ENCODE assay signal across 18 mouse cellular contexts in genomic region chr2:4831493-4831892, GRCm38 (mm10). TPM values are rescaled to one million over a fixed set of nuclear protein-coding genes. Genes with fewer than 3 reads are reported as not detected.
A peak's percentile ranks its signal among the peaks of the same experiment; 100 is the strongest.
DNase-seq lines count a peak whose midpoint lies in the region; ATAC-seq and TF ChIP-seq lines count a peak whose summit lies in the region.
"Had no signal": no experiment of that assay in that cellular context is flagged by ENCODE, and none has a peak within 500 bp of the region (broad histone marks: within the 10 kb centered on the region; RNA-seq: fewer than 3 reads in every experiment).

No protein-coding gene starts in this region.

- WGBS in liver, embryonic 15.5 days (ENCODE audit: insufficient replicate concordance), result 17% methylated on average over 4 of the region's 4 CpGs
- WGBS in forebrain, embryonic 13.5 days, result 84% methylated on average over 4 of the region's 4 CpGs
- whole genome bisulfite sequencing in kidney, embryonic 16.5 days, result 56% methylated on average over 4 of the region's 4 CpGs

- H3K36me3 ChIP-seq in G1E (replicated peaks), result no peaks in the 10 kb centered on the region
- H3K36me3 ChIP-seq in liver, embryonic 15.5 days (replicated peaks), result no peaks in the 10 kb centered on the region
- no peaks in the 10 kb centered on the region for H3K36me3 ChIP-seq in forebrain, embryonic 13.5 days (ENCODE audit: poor library complexity, severe bottlenecking)
- no peaks in the 10 kb centered on the region for H3K36me3 ChIP-seq in kidney, embryonic 16.5 days (ENCODE audit: insufficient read depth, low read length)
- H3K36me3 ChIP-seq: embryonic facial prominence, embryonic 15.5 days; forebrain, embryonic 10.5 days; neural tube, embryonic 12.5 days had no signal

- H3K27ac ChIP-seq in liver, embryonic 15.5 days (replicated peaks), result no peak overlapping the region
- no peak overlapping the region for H3K27ac ChIP-seq in forebrain, embryonic 13.5 days
- no peak overlapping the region for H3K27ac ChIP-seq in kidney, embryonic 16.5 days (ENCODE audit: low read length)
- H3K27ac ChIP-seq: embryonic facial prominence, embryonic 15.5 days; forebrain, embryonic 10.5 days; neural tube, embryonic 12.5 days had no signal

- DNase-seq in 3T3-L1 (ENCODE audit: low read depth, low spot score), result peak; percentile 2
- no peak for DNase-seq in G1E (ENCODE audit: low spot score)
- DNase-seq in kidney, adult 11 months, result no peak
- DNase-seq: adrenal gland, adult 8-10 months; cerebellum, adult 18-20 months; gastrocnemius, postnatal 10 days; heart, postnatal 10 days; kidney, adult 9 months; left cerebral cortex, postnatal 4 days had no signal

- no peak overlapping the region for H3K4me3 ChIP-seq in G1E (ENCODE audit: low read depth, low read length)
- H3K4me3 ChIP-seq in liver, embryonic 15.5 days (replicated peaks), result no peak overlapping the region
- no peak overlapping the region for H3K4me3 ChIP-seq in forebrain, embryonic 13.5 days
- H3K4me3 ChIP-seq in kidney, embryonic 16.5 days (ENCODE audit: low read length), result no peak overlapping the region
- H3K4me3 ChIP-seq: embryonic facial prominence, embryonic 15.5 days; forebrain, embryonic 10.5 days; megakaryocyte, embryonic 14.5 days; neural tube, embryonic 12.5 days had no signal

- ATAC-seq in G1E (ENCODE audit: extremely low read depth, insufficient number of reproducible peaks, low FRiP score, poor library complexity, severe bottlenecking), result peak; percentile 63
- peak; percentile 90 for ATAC-seq in hematopoietic stem cell, adult 5-6 weeks (replicated peaks in 1 of 2; ENCODE audit: insufficient read depth in 1 of 2, low FRiP score in 2 of 2, low TSS enrichment in 1 of 2, low read depth in 1 of 2, poor library complexity in 2 of 2, severe bottlenecking in 2 of 2)
- peak; percentile 34; the same call in 1 of the 2 replicates for ATAC-seq in liver, embryonic 15.5 days (ENCODE audit: insufficient read depth)
- no peak for ATAC-seq in forebrain, embryonic 13.5 days
- no peak for ATAC-seq in kidney, embryonic 16.5 days (ENCODE audit: low FRiP score, low TSS enrichment)
- ATAC-seq: hindbrain, embryonic 16.5 days had no signal

- TF ChIP-seq CTCF in G1E (IDR thresholded peaks at IDR 0.05; ENCODE audit: low read depth, low read length), result no peak

- no peak overlapping the region for H3K4me2 ChIP-seq in liver, embryonic 15.5 days
- H3K4me2 ChIP-seq in forebrain, embryonic 13.5 days, result no peak overlapping the region
- H3K4me2 ChIP-seq in kidney, embryonic 16.5 days (replicated peaks; ENCODE audit: low read depth, low read length), result no peak overlapping the region
- H3K4me2 ChIP-seq: embryonic facial prominence, embryonic 15.5 days; neural tube, embryonic 12.5 days had no signal

- H3K27me3 ChIP-seq in G1E (ENCODE audit: insufficient read depth, low read length), result peaks cover 3% of the 10 kb centered on the region; the same call in 1 of the 2 replicates
- no peaks in the 10 kb centered on the region for H3K27me3 ChIP-seq in liver, embryonic 15.5 days
- no peaks in the 10 kb centered on the region for H3K27me3 ChIP-seq in forebrain, embryonic 13.5 days
- H3K27me3 ChIP-seq in kidney, embryonic 16.5 days (ENCODE audit: insufficient read depth, low read length), result no peaks in the 10 kb centered on the region
- H3K27me3 ChIP-seq: embryonic facial prominence, embryonic 15.5 days; neural tube, embryonic 12.5 days had no signal

- H3K9ac ChIP-seq in liver, embryonic 15.5 days, result no peak overlapping the region
- H3K9ac ChIP-seq in forebrain, embryonic 13.5 days, result no peak overlapping the region
- no peak overlapping the region for H3K9ac ChIP-seq in kidney, embryonic 16.5 days (replicated peaks; ENCODE audit: low read length)
- H3K9ac ChIP-seq: embryonic facial prominence, embryonic 15.5 days; neural tube, embryonic 12.5 days had no signal

- no peaks in the 10 kb centered on the region for H3K9me3 ChIP-seq in G1E (replicated peaks)
- no peaks in the 10 kb centered on the region for H3K9me3 ChIP-seq in liver, embryonic 15.5 days (replicated peaks)
- no peaks in the 10 kb centered on the region for H3K9me3 ChIP-seq in forebrain, embryonic 13.5 days (replicated peaks)
- no peaks in the 10 kb centered on the region for H3K9me3 ChIP-seq in kidney, embryonic 16.5 days (ENCODE audit: low read length)
- H3K9me3 ChIP-seq: embryonic facial prominence, embryonic 15.5 days; forebrain, embryonic 10.5 days; megakaryocyte, embryonic 14.5 days; neural tube, embryonic 12.5 days had no signal

- peaks cover 16% of the 10 kb centered on the region; the same call in 1 of the 2 replicates for H3K4me1 ChIP-seq in G1E (ENCODE audit: insufficient read depth, low read depth, low read length)
- H3K4me1 ChIP-seq in liver, embryonic 15.5 days (replicated peaks), result peaks cover 8% of the 10 kb centered on the region
- H3K4me1 ChIP-seq in forebrain, embryonic 13.5 days, result no peaks in the 10 kb centered on the region
- H3K4me1 ChIP-seq in kidney, embryonic 16.5 days (ENCODE audit: insufficient read depth, low read length), result peaks cover 4% of the 10 kb centered on the region
- H3K4me1 ChIP-seq: embryonic facial prominence, embryonic 15.5 days; megakaryocyte, embryonic 14.5 days; neural tube, embryonic 12.5 days had no signal

RNA-seq across cellular contexts. Expression of gene Sephs1, which starts 49.9 kb away (rescaled TPM):
- 38.8 and 42.6 TPM in 2 replicates for total RNA-seq in G1E (2014; fragmentation: Nextera tagmentation)
- total RNA-seq in G1E (2017), result 52.2 and 55.8 TPM in 2 replicates
- polyA plus RNA-seq in G1E (2012), result 8.4 and 9.0 TPM in 2 replicates
- total RNA-seq in hematopoietic stem cell, adult 5-6 weeks (2017), result 46.9 and 49.6 TPM in 2 replicates
- polyA plus RNA-seq in liver, embryonic 15.5 days (2015; fragmentation: Nextera tagmentation; extraction: Ambion mirVana), result 25.9 and 27.9 TPM in 2 replicates
- 96.7 and 103 TPM in 2 replicates for polyA plus RNA-seq in forebrain, embryonic 13.5 days (2015; fragmentation: Nextera tagmentation; extraction: Ambion mirVana)
- polyA plus RNA-seq in kidney, embryonic 16.5 days (2015; fragmentation: Nextera tagmentation; extraction: Ambion mirVana), result 81.0 and 82.4 TPM in 2 replicates

Comparison
In these comparisons a context has a peak if more than half of its experiments do, and no peak if none do; other contexts are left out.
1. ATAC-seq: peak in G1E (single experiment), hematopoietic stem cell, adult 5-6 weeks (2 of 2) and liver, embryonic 15.5 days (single experiment); none in forebrain, embryonic 13.5 days (single experiment) and kidney, embryonic 16.5 days (single experiment).